Mouse (Mus musculus) gastrocnemius, postnatal 36 days (tissue): ENCODE measurements around the gene Ube2ql1. TPM values are rescaled to one million over a fixed set of nuclear protein-coding genes. Genes with fewer than 3 reads are reported as not detected.

Experiments used
- DNase-seq, 2 experiments: peaks; one replicate each; pipeline ENCODE4 v3.0.0; 2022
- intact Hi-C: fragments of 180-260 bp; cut with DNase I; formaldehyde crosslinking; loops from one replicate; pipeline ENCODE4 v1.15.1; 2025
- total RNA-seq, 2 experiments: library from RNA; stranded (reverse); gene quantifications; 2 replicates each; pipeline ENCODE4 v1.2.3; 2021

Ube2ql1 gene
- total RNA-seq, 2 experiments from 2014 or later: 0.43 to 0.52 TPM

DNA sequence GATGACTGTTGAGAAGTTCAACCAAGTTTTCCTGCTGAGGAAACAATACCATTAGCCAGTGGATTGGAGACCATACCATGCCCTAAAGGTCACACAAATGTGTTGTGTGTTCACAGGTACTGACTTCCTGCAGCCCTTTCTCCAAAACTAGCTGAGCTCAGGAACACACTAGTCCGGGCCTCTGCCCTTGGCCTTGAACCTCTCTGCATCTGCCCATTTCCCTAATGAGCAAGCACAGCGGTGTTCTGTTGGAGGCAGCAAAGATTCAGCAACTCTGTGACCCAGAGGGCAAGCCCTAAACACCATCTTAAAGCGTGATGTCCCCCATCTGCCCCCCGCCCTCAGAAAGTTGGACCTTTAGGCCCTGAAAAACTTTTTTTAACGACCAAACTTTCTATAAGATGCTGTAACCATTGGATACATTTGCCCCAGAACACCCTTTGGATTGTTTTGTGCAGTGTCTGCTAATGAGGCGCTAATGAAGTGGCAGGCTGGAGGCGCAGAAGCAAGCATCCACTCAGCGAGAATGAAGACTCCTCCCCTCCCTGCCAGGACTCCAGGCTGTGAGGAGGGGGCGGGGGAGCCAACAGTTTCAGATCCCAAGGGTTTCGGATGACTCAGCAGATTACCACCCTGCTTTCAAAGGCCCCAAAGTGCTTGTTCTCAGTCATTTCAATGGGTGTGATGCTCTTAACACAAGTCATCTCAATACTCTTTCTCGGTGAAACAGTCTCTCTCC, 21.7 kb downstream of the Ube2ql1 start:
- DNase-seq: no peak
- intact Hi-C loops: no loop called here

DNA sequence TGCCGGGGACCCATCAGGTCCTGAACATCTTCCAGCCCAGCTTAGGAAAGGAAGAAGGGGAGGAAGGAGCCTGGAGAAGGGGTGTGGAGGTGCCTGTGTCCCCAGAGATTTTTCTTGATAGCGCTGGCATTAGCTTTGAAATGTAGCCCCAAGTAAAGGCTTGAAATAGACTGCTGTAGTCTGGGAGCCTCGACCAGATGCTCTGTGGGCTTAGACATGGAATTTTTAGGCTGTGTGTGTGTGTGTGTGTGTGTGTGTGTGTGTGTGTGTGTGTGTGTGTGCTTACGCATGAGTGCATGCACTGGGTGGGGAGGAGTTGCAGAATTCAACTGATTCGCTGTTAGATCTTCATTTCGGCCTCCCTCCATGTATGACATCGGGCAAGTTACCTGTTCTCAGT, 31.5 kb downstream of the Ube2ql1 start:
- intact Hi-C loops: no loop called here
- DNase-seq: no peak

DNA sequence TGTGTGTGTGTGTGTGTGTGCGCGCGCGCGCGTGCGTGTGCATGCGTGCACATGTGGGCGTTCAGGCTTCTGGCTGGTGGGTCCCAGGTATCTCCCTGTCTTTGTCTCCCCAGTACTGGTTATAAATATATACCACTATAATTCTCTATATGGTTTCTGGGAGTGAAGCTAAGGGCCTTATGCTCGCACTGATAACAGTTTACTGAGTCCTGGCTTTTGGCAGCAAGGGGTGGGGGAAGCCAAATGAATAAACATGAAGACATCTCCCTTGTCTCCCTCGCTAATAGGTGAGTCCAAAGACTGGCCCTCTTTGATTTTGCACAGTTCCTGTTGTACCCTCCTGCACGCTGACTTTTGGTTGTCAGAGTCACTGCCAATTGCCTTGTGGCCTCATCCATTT, 32.2 kb downstream of the Ube2ql1 start:
- no peak for DNase-seq
- intact Hi-C loops: no loop called here

DNA sequence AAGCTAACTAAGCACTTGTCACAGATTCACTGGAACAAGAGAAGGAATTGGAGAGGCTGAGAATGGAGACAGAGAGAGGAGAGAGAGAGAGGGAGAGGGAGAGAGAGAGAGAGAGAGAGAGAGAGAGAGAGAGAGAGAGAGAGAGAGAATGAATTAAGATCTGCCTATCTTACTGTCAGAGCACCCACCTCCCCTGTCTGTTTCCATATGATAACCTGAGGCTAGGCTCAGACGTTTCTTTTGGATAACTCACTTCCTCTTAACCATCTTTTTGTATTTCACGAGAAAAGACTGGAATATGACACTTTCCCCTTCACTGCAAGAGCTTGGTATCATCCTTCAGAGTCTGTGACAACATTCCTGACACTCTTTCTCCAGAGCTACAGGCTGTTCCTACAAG, 32.8 kb downstream of the Ube2ql1 start:
- intact Hi-C loops: no loop called here

DNA sequence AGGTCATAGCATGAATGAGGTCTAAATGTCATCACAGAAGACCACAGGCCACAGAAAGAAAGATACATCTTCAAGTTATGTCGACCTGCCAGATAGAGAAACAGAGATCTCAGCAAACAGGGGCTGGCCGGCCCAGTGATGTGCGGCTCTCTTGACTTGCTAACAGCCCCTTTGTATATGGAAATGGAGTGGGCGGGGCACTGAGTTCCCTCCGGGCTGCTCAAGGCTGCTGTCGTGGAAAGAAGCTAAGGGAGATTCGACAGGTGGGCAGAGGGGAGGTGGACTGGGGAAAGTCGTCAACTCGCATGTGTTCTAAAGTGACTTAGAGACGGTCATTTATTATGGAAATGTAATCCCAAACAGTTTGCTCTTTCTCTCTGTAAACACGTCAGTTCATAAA, 36.2 kb downstream of the Ube2ql1 start:
- no peak for DNase-seq
- intact Hi-C loops: no loop called here

More for the DNA sequence above, 32.8 kb downstream of the Ube2ql1 start:
- no peak for DNase-seq

DNA sequence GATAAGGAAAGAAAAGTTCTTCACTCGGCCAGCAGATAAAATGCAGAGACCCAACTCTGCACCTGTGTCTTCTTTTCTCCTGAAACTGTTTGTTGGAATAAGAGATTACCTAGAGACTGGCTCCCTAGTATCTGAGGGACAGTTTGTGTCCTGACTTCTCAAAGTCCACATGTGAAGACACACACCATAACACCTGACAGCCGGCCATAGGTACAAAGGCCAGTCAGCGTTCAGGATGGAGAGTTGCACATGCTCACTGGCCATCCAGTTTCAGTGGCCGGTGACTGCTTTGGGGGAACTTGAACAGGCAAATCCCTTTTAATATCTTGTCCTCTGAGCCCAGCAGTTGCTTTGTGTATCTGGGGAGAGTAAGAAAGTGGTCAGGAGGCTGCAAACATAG, 38.3 kb downstream of the Ube2ql1 start:
- DNase-seq: no peak
- intact Hi-C loops: no loop called here

DNA sequence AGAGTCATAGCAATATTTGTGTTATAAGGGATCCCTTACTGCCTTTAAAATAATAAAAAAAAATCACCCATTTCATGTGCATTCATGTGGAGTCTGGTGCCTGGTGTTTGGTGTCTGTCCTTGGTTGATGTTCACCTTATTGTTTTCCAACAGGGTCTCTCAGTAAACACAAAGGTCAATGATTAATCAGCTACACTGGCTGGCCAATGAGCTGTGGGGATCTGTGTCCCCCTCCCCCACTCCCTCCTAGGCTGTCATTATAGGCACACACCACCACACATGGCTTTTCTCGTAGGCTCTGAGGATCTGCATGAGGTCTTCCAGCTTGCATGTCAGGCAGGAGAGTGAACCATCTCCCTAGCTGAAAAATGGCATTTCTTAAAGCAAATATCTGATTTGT, 38.9 kb downstream of the Ube2ql1 start:
- no peak for DNase-seq
- intact Hi-C loops: no loop called here

DNA sequence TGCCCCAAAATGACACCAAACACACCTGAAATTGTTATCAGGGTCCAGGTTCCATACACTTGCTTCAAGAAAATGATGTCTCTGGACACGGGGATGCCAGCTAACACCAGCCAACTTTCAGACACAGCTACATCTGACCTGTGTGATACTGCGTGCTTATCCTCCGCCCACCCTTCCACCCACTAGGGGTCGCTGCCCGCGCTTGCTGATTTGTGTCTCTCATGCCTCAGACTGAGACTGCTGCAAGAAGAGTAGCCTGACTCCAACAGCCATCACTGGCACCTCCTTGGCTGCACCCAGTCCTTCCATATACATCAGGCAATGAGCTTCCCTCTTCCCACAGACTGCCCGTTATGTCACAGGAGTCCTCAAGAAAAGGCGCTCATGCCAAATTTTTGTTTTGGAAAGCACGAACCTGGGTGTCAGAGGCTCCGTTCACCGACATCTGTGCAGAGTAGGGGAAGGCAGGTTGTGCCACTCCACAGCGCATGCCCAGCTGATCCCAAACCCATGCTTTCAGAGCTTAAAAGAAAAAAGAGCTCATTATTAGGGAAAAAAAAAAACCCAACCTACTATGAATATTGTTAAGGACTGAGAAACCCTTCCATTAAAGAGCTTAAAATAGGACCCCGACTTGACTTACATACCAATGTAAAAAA, 43.2 kb downstream of the Ube2ql1 start:
- intact Hi-C loops: loop anchor here (10.0 kb wide), 1 partner anchor 888 kb away; no protein-coding TSS in a partner anchor
- DNase-seq: peak in 1 of 2 experiments; percentile 36

DNA sequence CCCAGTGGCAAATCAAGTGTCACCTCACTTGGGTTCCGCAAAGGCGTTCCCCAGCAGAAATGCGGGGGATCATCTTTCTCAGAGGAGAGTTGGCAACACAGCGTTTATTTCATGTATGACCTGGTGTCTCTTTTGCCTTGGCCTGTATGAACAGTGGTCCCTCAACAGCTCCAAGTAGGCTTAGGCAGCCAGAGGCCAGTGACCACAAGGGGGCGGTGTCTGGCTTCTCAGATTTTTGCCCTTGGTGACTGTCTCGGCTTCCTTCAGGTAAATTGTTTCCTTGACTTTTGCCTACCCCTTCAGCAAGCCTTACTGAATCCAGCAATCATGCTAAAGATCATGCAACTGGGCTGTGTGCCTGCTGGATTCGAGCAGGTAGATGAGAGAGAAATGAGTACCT, 48.6 kb downstream of the Ube2ql1 start:
- intact Hi-C loops: loop anchor here (10.0 kb wide), 1 partner anchor 894 kb away; no protein-coding TSS in a partner anchor

DNA sequence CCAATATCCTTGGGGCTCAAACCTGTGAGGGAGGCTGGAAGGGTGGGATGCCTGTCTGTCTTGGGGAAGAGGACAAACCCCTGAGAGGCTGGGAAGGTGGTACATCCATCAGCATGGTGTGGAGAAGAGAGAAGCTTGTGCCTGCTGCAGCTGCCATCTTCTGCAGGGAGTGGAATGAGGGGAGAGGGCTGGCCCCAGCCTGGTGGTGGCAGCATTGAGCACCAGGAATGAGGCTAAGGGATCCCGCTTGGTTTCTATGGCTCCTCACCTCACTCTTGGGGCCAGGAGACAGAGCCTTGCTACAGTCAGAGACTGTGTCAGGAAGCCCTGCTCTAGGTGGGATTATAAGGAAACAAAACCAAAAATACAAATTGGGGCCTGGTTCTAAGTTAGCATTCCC, 52.7 kb downstream of the Ube2ql1 start:
- intact Hi-C loops: no loop called here

More for the DNA sequence above, 48.6 kb downstream of the Ube2ql1 start:
- no peak for DNase-seq

DNA sequence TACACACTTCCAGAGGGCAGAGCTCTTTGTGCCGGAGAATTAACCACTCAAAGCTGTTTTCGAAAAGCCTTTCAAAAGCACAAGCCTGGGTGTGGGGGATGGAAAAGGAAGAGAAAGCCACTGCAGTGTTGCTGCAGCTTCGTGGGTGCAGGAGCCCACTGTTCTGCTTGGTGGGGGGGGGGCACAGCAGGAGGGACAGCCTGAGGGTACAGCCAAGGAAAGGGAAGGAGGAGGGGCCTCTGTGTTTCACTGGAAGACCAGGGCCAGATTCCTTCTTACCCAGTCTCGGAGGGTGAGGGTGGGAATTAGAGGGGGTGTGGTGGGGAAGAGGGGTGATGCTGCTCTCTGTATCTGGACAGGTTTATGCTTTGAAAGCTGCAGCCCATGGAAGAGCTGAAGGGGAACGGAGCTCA, 54.3 kb downstream of the Ube2ql1 start:
- DNase-seq: no peak
- intact Hi-C loops: no loop called here

More for the DNA sequence above, 52.7 kb downstream of the Ube2ql1 start:
- DNase-seq: no peak

DNA sequence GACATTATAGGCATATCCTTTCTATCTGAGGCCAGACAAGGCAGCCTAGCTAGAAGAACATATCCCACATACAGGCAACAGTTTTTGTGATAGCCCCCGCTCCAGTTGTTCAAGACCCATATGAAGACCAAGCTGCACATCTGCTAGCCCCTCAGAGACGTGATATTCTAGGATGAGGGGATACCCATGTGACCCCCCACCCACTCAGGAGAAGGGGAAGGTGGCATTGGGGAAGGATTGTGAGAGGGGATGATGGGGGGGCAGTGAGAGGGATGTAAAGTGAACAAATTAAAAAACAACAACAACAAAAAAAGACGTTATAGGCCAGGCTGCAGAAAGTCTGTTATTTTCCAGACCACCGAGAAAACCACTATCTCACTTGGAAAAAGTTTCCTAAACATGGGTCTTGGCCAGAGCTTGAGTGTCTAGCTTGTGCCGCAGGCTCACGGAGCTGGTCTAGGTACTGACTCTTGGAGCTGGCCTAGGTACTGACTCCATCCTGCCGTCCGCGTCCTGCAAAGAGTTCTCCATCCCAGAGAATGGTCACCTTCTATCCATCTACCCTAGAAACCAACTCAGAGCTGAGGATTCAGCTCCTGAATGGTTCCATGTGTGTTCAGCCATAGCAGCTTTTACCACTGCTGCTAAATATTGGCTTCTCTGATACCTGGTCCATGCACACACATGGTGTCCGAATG, 65.6 kb downstream of the Ube2ql1 start:
- intact Hi-C loops: no loop called here
- no peak for DNase-seq

DNA sequence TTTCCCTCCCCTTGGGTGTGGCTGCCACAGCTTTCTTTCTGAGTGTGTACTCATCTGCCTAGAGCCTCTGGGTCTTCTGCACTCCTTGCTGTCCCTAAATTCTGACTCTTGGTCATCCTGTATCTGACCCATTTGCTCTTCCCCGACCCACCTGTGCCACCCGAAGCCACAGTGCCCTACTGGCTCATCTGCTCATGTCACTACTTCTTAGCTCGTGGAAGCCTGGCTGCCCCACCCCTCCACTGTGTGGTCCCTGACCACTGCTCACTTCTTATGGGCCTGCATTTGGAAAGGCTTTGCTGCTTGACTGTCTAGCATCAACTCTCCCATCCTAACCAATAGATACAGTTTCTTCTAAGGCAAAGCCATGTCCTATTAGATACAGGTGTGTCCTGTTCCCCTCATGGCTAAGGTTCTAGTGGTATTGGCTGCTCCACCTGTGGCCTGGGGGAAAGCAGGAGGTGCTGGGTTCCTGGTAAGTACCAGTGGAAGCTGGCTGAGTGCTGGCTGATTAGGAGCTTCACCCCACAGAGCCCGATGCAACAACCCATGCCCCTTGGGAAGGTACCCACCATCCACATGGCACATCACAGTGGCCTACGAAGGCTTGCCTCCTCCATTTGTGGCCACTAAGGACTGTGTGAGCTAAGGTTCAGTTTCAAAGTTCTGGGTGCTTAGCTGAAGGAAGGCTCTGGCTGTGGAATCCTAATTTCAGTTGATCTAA, 66.3 kb downstream of the Ube2ql1 start:
- intact Hi-C loops: no loop called here
- no peak for DNase-seq

DNA sequence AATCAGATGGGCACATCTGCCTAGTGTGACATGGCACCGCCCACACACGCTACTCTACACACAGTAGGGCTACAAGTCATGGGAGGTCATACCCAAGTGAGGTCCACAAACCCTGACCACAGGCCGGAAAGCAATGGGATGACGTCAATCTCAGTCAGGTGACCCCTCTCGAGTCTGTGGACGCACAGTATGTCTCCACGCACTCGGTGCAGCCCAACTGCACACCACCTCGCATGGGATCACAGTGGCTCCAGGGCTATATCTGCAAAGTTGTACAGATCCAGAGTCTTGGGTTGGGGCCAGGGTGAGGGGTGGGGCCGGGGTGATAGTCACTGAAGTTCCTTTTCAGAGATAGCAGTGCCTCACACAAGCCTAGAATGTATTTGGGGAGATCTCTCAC, 67.1 kb downstream of the Ube2ql1 start:
- DNase-seq: no peak
- intact Hi-C loops: no loop called here

DNA sequence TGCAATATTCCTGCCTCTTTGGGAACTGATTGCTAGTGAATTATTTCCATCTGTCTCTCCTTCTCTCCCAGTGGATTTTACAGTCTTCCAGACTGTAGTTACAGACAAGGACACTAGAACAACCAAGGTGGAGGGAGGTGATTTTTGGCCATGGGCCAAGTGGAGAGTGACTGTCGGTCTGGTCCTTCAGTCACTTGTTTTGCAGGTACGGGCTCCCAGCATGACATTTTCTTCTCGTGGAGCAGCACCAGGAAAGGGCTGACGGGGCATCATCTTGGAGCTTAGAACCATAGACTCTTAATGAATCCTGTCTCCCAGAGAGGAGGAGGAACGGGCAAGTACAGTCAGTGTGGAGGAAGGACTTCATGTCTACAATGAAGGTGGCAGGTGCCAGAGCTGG, 67.6 kb downstream of the Ube2ql1 start:
- no peak for DNase-seq
- intact Hi-C loops: no loop called here

DNA sequence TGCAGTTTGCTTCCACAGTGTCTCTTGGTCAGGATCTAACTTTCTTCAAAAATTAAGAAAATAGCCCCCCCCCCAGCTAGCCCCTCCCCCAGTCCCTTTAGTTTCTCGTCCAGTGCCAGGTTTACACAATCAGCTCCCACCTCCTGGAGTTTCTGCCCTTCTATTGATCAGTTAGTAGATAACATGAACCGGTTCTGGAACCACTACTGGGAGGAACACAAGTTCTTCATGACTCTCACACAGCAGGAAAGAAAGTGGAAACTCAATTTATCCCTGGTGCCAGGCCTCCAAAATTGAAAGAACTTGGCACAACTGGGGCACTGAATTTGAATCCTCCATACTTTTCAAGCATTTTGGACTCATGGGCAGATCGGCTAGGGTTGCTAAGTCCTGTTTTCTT, 85.2 kb downstream of the Ube2ql1 start:
- intact Hi-C loops: loop anchor here (2.0 kb wide), 1 partner anchor 146 kb away; no protein-coding TSS in a partner anchor

More for the DNA sequence above, 85.2 kb downstream of the Ube2ql1 start:
- no peak for DNase-seq

Other genes starting within 250 kb of the Ube2ql1 start
- 10 to 100 TPM; 40.7 to 41.0 TPM for gene Nsun2, start 206.1 kb downstream of the Ube2ql1 start, total RNA-seq
- gene Tent4a, start 205.3 kb downstream of the Ube2ql1 start, total RNA-seq: 1 to 10 TPM; 5.3 to 6.5 TPM
- gene Srd5a1, start 128.4 kb downstream of the Ube2ql1 start, total RNA-seq: under 1 TPM; 0.33 to 0.42 TPM
- 1 to 10 TPM; 9.5 to 10.0 TPM for gene Med10, start 62.5 kb upstream of the Ube2ql1 start, total RNA-seq